ENCODE assay signal across 13 mouse cellular contexts in genomic region chr2:153134237-153134636, GRCm38 (mm10). TPM values are rescaled to one million over a fixed set of nuclear protein-coding genes. Genes with fewer than 3 reads are reported as not detected.
A peak's percentile ranks its signal among the peaks of the same experiment; 100 is the strongest.
DNase-seq lines count a peak whose midpoint lies in the region; ATAC-seq and TF ChIP-seq lines count a peak whose summit lies in the region.
"Had no signal": no experiment of that assay in that cellular context is flagged by ENCODE, and none has a peak within 500 bp of the region (broad histone marks: within the 10 kb centered on the region; RNA-seq: fewer than 3 reads in every experiment).

No protein-coding gene starts in this region.

- H3K27ac ChIP-seq in heart, postnatal 0 days (ENCODE audit: low read depth) = no peak overlapping the region
- no peak overlapping the region for H3K27ac ChIP-seq in lung, postnatal 0 days (ENCODE audit: low read length)
- H3K27ac ChIP-seq: midbrain, embryonic 15.5 days; stomach, embryonic 15.5 days had no signal

- no peak overlapping the region for H3K4me2 ChIP-seq in heart, postnatal 0 days (ENCODE audit: low read depth, low read length)
- H3K4me2 ChIP-seq in lung, postnatal 0 days (replicated peaks; ENCODE audit: low read depth, low read length) = no peak overlapping the region
- H3K4me2 ChIP-seq: midbrain, embryonic 15.5 days; stomach, embryonic 15.5 days had no signal

- 30% methylated on average over 5 of the region's 5 CpGs for WGBS in heart, postnatal 0 days
- WGBS in lung, postnatal 0 days = 26% methylated on average over 5 of the region's 5 CpGs

- intact Hi-C loops in heart, postnatal 36 days (cut with DNase I) = no loop called here

- H3K36me3 ChIP-seq in heart, postnatal 0 days (replicated peaks; ENCODE audit: control insufficient read depth, insufficient read depth, low read length) = no peaks in the 10 kb centered on the region
- H3K36me3 ChIP-seq in lung, postnatal 0 days (ENCODE audit: insufficient read depth, low read length) = no peaks in the 10 kb centered on the region
- H3K36me3 ChIP-seq: midbrain, embryonic 15.5 days; stomach, embryonic 15.5 days had no signal

- peaks cover 6% of the 10 kb centered on the region; the same call in 1 of the 2 replicates for H3K4me1 ChIP-seq in heart, postnatal 0 days (ENCODE audit: control insufficient read depth, insufficient read depth)
- no peaks in the 10 kb centered on the region for H3K4me1 ChIP-seq in lung, postnatal 0 days (ENCODE audit: insufficient read depth, low read depth, low read length)
- H3K4me1 ChIP-seq: midbrain, embryonic 15.5 days; stomach, embryonic 15.5 days had no signal

- H3K27me3 ChIP-seq in heart, postnatal 0 days (ENCODE audit: control insufficient read depth, insufficient read depth, low read length) = no peaks in the 10 kb centered on the region
- H3K27me3 ChIP-seq in lung, postnatal 0 days (replicated peaks; ENCODE audit: insufficient read depth, low read length) = no peaks in the 10 kb centered on the region
- H3K27me3 ChIP-seq: midbrain, embryonic 15.5 days; stomach, embryonic 15.5 days had no signal

- no peak for TF ChIP-seq EP300 in heart, postnatal 0 days (IDR thresholded peaks at IDR 0.05; ENCODE audit: low read depth)
- TF ChIP-seq EP300 in lung, postnatal 0 days (IDR thresholded peaks at IDR 0.05) = no peak

- no peaks in the 10 kb centered on the region for H3K9me3 ChIP-seq in heart, postnatal 0 days (replicated peaks; ENCODE audit: control insufficient read depth, low read length)
- H3K9me3 ChIP-seq in lung, postnatal 0 days (ENCODE audit: low read length) = no peaks in the 10 kb centered on the region
- H3K9me3 ChIP-seq: midbrain, embryonic 15.5 days; stomach, embryonic 15.5 days had no signal

- TF ChIP-seq CTCF in heart, postnatal 0 days (IDR thresholded peaks at IDR 0.05; ENCODE audit: low read depth) = peak; percentile 42
- peak; percentile 65 for TF ChIP-seq CTCF in lung, postnatal 0 days (IDR thresholded peaks at IDR 0.05)

- H3K4me3 ChIP-seq in heart, postnatal 0 days (ENCODE audit: low read depth, low read length) = no peak overlapping the region
- H3K4me3 ChIP-seq in lung, postnatal 0 days (ENCODE audit: low read depth, low read length) = no peak overlapping the region
- H3K4me3 ChIP-seq: midbrain, embryonic 15.5 days; stomach, embryonic 15.5 days had no signal

- ATAC-seq in heart, postnatal 0 days (ENCODE audit: insufficient read depth, low read depth) = peak; percentile 60
- ATAC-seq in lung, postnatal 0 days = no peak
- ATAC-seq: midbrain, embryonic 15.5 days had no signal

- DNase-seq in heart, postnatal 0 days (ENCODE audit: low spot score) = no peak
- no peak for DNase-seq in heart, postnatal 36 days
- peak; percentile 42 for DNase-seq in lung, postnatal 0 days (ENCODE audit: low spot score)
- no peak for DNase-seq in lung, postnatal 36 days
- DNase-seq in embryo, embryonic 11 days = peak; percentile 20
- peak; percentile 19 for DNase-seq in retina, embryonic 14.5 days (ENCODE audit: low spot score)
- DNase-seq in cerebellum, adult 9-11 months = no peak
- DNase-seq in left cerebral cortex, adult 8-10 months (ENCODE audit: low spot score in 2 of 2) = no peak
- DNase-seq: adrenal gland, postnatal 14 days; cerebellum, postnatal 36 days; left cerebral cortex, postnatal 4 days had no signal

- no peak overlapping the region for H3K9ac ChIP-seq in heart, postnatal 0 days (replicated peaks; ENCODE audit: low read depth, low read length)
- no peak overlapping the region for H3K9ac ChIP-seq in lung, postnatal 0 days (replicated peaks; ENCODE audit: low read depth)
- H3K9ac ChIP-seq: midbrain, embryonic 15.5 days; stomach, embryonic 15.5 days had no signal

RNA-seq across cellular contexts. Expression of gene Hck, which starts 26.0 kb away (rescaled TPM):
- 3.8 and 6.4 TPM in 2 replicates for total RNA-seq in heart, postnatal 0 days (2014; rRNA removed; ENCODE audit: low replicate concordance)
- polyA plus RNA-seq in heart, postnatal 0 days (2015; fragmentation: Nextera tagmentation; extraction: Ambion mirVana) = 1.5 and 1.7 TPM in 2 replicates
- total RNA-seq in heart, postnatal 36 days (2021) = 1 to 10 TPM; 1.7 to 1.9 TPM
- 37.1 and 59.4 TPM in 2 replicates for polyA plus RNA-seq in lung, postnatal 0 days (2015; fragmentation: Nextera tagmentation; extraction: Ambion mirVana)
- total RNA-seq in left cerebral cortex, adult 8-10 months (2022) = 1 to 10 TPM; 1.7 to 4.2 (median 2.7) TPM

RNA-seq across cellular contexts. Expression of gene Tm9sf4, which starts 26.9 kb away (rescaled TPM):
- 35.7 and 37.8 TPM in 2 replicates for total RNA-seq in heart, postnatal 0 days (2014; rRNA removed; ENCODE audit: low replicate concordance)
- polyA plus RNA-seq in heart, postnatal 0 days (2015; fragmentation: Nextera tagmentation; extraction: Ambion mirVana) = 38.2 and 38.8 TPM in 2 replicates
- total RNA-seq in heart, postnatal 36 days (2021) = 10 to 100 TPM; 48.6 to 52.9 TPM
- polyA plus RNA-seq in lung, postnatal 0 days (2015; fragmentation: Nextera tagmentation; extraction: Ambion mirVana) = 39.7 and 44.5 TPM in 2 replicates
- 100 to 1,000 TPM; 106 to 122 (median 113) TPM for total RNA-seq in left cerebral cortex, adult 8-10 months (2022)

Comparison
In these comparisons a context has a peak if more than half of its experiments do, and no peak if none do; other contexts are left out.
1. DNase-seq: peak in lung, postnatal 0 days (single experiment), embryo, embryonic 11 days (single experiment) and retina, embryonic 14.5 days (single experiment); none in heart, postnatal 0 days (single experiment), heart, postnatal 36 days (0 of 2), lung, postnatal 36 days (single experiment), cerebellum, adult 9-11 months (single experiment) and left cerebral cortex, adult 8-10 months (0 of 2).